Mouse (Mus musculus): ENCODE results near the gene Fam81a.

The Fam81a gene

DNA sequence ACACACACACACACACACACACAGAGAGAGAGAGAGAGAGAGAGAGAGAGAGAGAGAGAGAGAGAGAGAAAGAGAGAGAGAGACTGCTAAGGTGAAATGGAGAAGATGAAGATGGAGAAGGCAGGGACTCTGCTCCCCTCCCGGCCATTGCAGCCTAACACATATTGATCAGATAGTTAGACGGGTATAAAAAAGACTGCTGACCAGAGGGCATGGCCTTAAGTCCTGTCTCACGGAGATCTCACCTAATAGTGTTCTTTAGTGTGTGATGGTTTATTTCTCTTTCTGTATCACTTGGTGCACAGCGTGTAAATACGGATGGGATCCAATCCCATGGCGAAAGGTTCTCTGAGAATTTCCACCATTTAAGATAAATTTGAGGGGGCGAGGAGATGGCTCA, at the start of gene Fam81a:
Gene Fam81a (minus strand): TSS at position 101 of the 400 bp plus-strand sequence.
- no peak for DNase-seq

DNA sequence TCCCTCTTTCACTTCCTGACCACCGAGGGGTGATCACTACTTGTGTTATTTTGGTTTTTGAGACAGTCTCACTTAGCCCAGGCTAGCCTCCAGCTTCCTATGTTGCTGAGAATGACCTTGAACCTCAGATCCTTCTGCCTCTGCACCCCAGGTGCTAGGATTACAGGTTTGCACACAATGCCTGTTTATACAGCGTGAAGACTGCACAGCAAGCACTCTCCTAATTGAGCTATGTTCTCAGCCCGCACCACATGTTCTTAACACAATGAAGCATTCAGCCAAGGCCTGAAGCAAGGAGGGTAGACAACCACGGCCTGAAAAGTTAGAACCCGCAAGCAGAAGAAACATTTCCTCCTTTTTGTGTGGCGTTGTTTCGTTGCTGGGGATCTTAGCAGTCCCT, 40.3 kb upstream of the Fam81a start:
- no peak for DNase-seq

DNA sequence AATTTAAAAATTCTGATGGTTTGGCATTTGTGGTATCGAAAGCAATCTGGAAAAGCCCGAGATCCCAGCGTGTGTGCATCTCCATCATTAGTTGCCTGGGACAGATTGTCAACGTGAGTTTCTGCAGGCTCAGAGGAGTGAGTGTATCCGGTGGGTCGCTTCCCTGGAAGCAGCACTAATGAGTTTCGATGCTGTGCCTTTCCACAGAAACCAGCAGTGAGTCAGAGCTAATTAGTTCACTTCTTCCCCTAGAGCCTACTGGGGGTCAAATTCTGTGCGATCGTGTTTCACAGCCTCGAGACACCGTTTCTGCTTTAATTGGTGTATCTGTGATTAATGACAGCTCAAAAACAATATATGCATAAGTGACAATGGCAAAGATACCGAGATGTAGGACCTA, 39.4 kb upstream of the Fam81a start:
- DNase-seq = no peak

- DNase-seq = no peak
Observed at GRCm38 (mm10) chr9:70176291-70176690, 33.9 kb upstream of the Fam81a start.

GRCm38 (mm10) chr9:70174896-70175295, 32.5 kb upstream of the Fam81a start:
- DNase-seq = no peak

- no peak for DNase-seq
Observed at GRCm38 (mm10) chr9:70174291-70174848, 32.0 kb upstream of the Fam81a start.

- DNase-seq = peak; percentile 21
Observed at GRCm38 (mm10) chr9:70168973-70169372, 26.6 kb upstream of the Fam81a start.

DNA sequence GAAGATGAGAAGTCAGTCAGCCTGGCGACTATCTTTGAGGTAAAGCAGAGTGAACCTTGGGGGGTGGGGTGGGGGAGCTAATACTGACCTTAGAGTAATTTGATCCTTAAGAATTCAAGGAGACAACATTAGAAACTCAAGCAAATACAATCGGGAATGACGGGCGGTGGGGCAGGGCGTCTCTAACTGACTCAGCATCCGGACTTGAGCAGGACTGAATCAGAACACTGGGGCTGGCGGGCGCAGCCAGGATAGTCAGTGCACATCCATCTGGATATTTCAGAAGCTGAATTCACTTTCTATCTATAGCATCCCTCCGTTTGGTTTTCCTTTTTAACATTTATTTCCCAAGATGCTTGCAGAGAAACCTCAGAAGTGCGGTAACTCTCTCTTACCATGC, 17.7 kb upstream of the Fam81a start:
- no peak for DNase-seq

GRCm38 (mm10) chr9:70147618-70148017, 5.3 kb upstream of the Fam81a start:
- no peak for DNase-seq

DNA sequence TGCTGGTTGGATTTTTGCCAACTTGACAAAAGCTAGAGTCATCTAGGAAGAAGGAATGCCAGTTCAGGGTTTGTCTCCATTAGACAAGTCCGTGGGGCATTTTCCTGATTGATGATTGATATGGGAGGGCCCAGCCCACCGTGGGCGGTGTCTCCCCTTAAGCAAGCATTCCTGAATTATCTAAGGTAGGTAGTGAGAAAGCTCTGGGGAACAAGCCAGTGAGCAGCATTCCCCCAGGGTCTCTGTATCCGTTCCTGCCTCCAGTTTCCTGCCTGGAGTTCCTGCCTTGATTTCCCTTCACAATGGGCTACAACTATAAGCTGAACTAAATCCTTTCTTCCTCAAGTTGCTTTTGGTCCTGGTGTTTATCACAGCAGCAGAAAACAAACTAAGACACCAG, 3.1 kb upstream of the Fam81a start:
- DNase-seq = no peak

DNA sequence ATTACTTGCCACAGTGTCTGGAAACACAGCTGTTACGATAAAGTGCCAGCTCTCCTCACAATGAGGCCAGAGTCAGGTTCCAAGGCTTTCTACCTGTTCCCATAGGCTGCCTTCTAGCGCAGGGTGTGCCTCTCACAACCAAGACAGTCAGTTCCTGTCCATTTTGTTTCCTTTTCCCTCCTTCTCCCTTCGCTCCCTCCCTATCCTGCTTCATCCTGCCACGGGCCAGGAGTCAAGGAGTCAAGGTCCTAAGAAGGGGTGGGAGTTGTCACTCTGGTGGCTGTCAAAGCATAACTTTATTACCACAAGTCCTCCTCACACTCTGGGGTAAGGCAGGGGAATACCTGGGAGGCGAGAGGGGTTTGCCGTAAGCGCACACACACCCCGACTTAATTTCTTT, 966 bp upstream of the Fam81a start:
- no peak for DNase-seq

DNA sequence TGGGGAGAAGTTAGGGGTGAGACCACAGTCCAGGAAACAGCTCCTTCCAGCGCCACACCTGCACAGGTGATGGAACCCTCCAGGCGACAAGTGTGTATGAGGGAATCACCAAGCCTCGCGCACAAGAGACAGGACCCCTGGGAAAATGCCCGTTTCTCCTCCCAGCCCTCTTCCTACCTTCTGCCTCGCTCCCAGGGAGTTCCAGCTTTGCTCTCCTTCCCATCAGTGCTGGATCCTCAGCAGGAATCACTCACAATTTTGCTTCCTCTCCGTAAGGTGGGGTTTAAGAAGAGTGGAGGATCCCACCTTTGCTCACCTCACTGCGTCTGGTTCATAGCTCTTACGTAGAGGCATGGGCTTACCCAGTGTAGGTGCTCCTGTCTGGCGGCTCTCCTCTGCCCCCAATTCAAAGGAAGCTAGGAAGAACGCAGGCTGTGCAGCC, 454 bp downstream of the Fam81a start:
- DNase-seq = no peak

DNA sequence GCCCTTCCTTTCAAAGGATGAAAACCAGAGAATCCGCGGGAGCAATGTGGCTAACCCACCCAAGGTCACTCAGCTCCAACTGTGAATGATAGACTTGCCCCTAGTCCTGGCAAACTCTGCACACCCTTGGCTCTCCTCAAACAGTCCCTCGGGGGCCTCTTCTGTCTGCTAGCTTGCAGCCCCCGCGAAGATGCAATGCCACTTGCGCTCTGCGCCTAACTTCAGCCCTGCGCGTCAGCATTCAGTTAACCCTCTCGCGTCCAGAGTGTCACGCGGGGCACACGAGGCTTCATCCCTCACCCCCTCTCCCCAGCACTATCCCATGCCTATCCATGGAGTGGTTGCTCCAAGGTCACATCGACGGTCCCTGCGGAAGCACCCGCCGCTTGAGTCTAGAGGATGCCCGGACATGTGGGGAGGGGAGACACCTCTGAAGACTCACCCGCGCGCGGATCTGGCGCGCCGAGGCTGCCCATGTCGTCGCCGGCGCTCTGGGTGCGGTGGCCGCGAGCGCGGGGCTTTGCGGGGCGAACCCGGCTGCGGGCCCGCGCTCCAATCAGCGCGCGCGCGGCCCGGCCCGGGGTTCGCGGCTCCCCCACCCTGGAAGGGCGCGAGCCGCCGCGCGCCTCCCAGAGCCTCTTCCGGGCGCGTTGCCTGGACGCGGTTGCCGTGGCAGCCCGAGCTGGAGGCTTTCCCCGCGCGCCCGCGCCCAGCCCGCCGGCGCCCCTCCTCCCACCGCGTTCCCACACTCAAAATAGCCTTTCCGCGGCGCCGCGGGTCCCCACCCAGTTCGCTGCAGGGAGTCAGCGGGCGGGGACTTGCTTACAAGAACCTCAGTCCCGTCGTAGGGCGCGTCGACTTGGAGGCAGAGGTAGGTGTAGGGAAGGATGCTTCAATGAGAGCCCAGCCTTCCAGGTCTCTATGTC, 1.2 kb downstream of the Fam81a start:
- peak; percentile 56 for DNase-seq

GRCm38 (mm10) chr9:70140340-70140739, 2.0 kb downstream of the Fam81a start:
- DNase-seq = no peak

DNA sequence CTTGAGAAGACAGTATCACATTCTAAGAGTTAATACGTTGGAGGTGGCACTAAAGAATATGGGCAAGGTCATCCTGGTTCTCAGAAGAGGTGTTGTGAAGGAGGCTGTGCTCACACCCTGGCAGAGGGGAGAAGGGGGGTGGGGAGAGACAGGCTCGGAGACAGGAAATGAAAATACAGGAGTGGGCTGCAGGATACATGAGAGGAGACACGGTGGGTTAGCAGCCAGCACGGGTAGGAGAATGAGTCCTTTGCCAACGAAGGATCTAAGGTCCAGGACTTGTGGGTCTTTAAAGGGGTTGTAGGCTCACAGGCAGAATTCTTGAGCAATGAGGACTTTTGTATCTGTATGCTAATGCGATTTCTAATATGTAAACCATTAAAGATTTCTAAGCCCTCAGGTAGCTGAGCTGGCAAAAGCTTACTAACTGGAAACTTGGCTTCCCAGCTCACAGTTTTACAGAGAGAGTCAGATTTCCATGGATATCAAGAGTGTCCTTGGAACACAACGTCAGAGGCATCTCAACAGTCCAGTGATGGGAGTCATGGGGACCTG, 3.0 kb downstream of the Fam81a start:
- DNase-seq = no peak

- no peak for DNase-seq
Observed at GRCm38 (mm10) chr9:70138511-70138910, 3.8 kb downstream of the Fam81a start.

DNA sequence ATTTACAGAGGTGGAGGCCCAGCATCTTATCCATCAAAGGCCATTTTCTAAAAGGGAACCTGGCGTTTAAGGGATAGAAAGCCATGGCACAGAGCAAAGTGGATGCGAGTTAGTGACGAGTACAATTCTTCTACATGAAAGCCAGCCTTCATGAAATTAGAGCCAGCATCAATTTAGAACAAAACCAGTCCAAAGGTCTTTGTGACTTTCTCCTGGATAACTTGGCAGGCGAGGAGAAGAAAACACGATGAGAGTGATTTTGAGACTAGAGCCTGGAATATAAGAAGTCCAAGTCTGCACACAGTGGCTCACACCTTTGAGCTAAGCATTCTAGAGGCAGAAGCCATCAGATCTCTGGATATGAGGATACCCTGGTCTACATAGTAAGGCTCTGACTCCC, 4.4 kb downstream of the Fam81a start:
- DNase-seq = no peak

- DNase-seq = no peak
Observed at GRCm38 (mm10) chr9:70135186-70135585, 7.2 kb downstream of the Fam81a start.

DNA sequence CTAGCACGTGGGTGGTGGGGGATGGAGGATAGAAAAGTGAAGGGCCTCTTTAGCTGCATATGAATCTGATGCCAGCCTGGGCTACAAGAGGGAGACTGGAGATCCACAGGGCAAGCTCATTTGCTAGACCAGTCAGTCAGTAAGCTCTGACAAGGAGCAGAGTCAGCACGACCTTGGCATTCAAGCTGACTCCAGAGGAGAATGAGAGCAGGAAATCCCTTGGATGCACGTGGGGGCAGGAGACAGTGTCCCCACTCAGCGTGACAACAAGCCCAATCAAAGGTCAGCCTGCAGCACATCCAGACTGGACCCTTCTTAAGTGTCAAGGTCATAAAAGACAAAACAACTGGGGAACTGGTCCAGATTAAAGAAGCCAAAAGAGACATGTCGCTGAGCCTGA, 7.6 kb downstream of the Fam81a start:
- DNase-seq = no peak

GRCm38 (mm10) chr9:70134215-70134614, 8.1 kb downstream of the Fam81a start:
- DNase-seq = no peak

DNA sequence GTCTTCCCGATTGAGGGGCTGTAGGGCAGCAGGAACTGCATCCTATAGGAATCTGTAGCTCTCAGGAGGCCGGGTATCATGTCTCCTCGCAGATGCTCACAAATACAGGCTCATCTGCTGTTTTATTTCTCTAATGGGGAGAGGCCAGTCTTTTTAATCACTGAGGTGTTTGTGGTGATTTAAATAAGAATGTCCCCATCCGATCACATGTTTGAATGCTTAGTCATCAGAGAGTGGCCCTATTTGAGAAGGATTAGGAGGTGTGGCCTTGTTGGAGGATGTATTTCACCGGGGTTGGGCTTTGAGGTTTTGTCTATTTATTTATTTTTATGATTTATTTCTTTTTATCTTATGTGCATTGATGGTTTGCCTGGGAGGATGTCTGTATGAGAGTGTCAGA, 11.6 kb downstream of the Fam81a start:
- DNase-seq = no peak

GRCm38 (mm10) chr9:70111869-70112286, 30.5 kb downstream of the Fam81a start:
- DNase-seq = no peak

GRCm38 (mm10) chr9:70110871-70111270, 31.5 kb downstream of the Fam81a start:
- DNase-seq = no peak

DNA sequence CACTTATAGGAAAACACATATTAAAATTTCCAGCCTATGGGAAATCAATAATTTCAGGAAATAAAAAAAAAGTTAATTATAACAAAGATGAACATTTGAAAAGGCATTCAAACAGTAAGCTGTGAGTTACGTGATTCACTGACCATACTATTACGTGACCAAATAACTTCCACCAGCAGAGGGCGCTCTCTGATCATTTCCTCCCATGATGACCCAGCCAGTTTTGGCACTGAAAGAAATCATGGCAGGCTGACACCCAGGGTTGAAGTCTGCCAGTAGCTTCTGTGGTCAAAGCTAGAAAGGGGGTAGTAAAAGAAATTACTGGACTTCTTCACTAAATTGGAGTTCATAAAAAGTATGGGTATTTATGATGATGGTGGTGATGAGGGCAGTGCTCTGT, 33.1 kb downstream of the Fam81a start:
- DNase-seq = peak; percentile 70
